Mouse (Mus musculus): ENCODE results near the gene Bach1.

Bach1 gene

GRCm38 (mm10) chr16:87737842-87738639 lies 39.3 kb downstream of the Bach1 start:
- no peak for DNase-seq (ENCODE audit: low spot score in 2 of 2)

GRCm38 (mm10) chr16:87741034-87741715 lies 42.4 kb downstream of the Bach1 start:
- DNase-seq (ENCODE audit: low spot score in 2 of 2): no peak

- no peak for DNase-seq (ENCODE audit: low spot score in 2 of 2)
These were observed 44.9 kb downstream of the Bach1 start for GRCm38 (mm10) chr16:87743661-87744060.

GRCm38 (mm10) chr16:87744338-87744737 lies 45.6 kb downstream of the Bach1 start:
- DNase-seq (ENCODE audit: low spot score in 2 of 2): no peak

- DNase-seq (ENCODE audit: low spot score in 2 of 2): no peak
These were observed 46.6 kb downstream of the Bach1 start for GRCm38 (mm10) chr16:87745192-87745945.

- peak; percentile 63 to 74 for DNase-seq (ENCODE audit: low spot score in 2 of 2)
These were observed 48.0 kb downstream of the Bach1 start for GRCm38 (mm10) chr16:87746728-87747127.

- no peak for DNase-seq (ENCODE audit: low spot score in 2 of 2)
These were observed 52.5 kb downstream of the Bach1 start for GRCm38 (mm10) chr16:87751243-87751642.

GRCm38 (mm10) chr16:87752482-87752881 lies 53.7 kb downstream of the Bach1 start:
- no peak for DNase-seq (ENCODE audit: low spot score in 2 of 2)

GRCm38 (mm10) chr16:87754858-87755257 lies 56.1 kb downstream of the Bach1 start:
- peak; percentile 44 to 72 for DNase-seq (ENCODE audit: low spot score in 2 of 2)

GRCm38 (mm10) chr16:87755915-87756314 lies 57.2 kb downstream of the Bach1 start:
- no peak for DNase-seq (ENCODE audit: low spot score in 2 of 2)

GRCm38 (mm10) chr16:87758016-87758415 lies 59.3 kb downstream of the Bach1 start:
- no peak for DNase-seq (ENCODE audit: low spot score in 2 of 2)

GRCm38 (mm10) chr16:87764668-87765109 lies 65.9 kb downstream of the Bach1 start:
- DNase-seq (ENCODE audit: low spot score in 2 of 2): no peak

GRCm38 (mm10) chr16:87765984-87766383 lies 67.2 kb downstream of the Bach1 start:
- peak; percentile 24 to 37 for DNase-seq (ENCODE audit: low spot score in 2 of 2)

- DNase-seq (ENCODE audit: low spot score in 2 of 2): no peak
These were observed 71.8 kb downstream of the Bach1 start for GRCm38 (mm10) chr16:87770576-87770975.

- DNase-seq (ENCODE audit: low spot score in 2 of 2): no peak
These were observed 73.2 kb downstream of the Bach1 start for GRCm38 (mm10) chr16:87771926-87772325.

GRCm38 (mm10) chr16:87774398-87774797 lies 75.7 kb downstream of the Bach1 start:
- peak in 1 of 2 experiments; percentile 19 for DNase-seq (ENCODE audit: low spot score in 2 of 2)

GRCm38 (mm10) chr16:87777373-87777772 lies 78.6 kb downstream of the Bach1 start:
- DNase-seq (ENCODE audit: low spot score in 2 of 2): no peak

GRCm38 (mm10) chr16:87781637-87782036 lies 82.9 kb downstream of the Bach1 start:
- DNase-seq (ENCODE audit: low spot score in 2 of 2): no peak

Data from right cerebral cortex, adult 2 months (tissue).